Mouse (Mus musculus): Measurements from ENCODE around the gene Mdga1.

DNA sequence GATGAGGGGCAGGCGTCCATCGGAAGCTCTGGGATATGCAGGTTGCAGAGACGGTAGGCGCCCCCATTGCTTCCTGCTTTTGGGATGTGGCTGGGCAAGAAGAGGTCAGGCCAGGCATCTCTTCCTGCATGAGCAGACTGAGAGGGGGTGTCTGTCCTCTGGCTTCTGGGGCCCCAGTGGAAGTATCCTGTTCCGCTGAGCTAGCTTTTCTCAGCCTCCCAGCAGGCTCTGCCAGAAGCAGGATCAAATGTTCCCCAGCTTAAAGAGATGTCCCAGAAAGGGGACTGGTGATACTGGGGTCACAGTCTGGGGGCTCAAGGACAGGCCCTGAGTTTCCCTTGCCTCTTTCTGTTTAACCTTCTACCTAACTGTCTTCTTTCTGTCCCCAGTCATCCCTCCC is 74.3 kb downstream of the Mdga1 start:
- TF ChIP-seq CTCF (IDR thresholded peaks at IDR 0.05; ENCODE audit: extremely low read depth, insufficient read depth, low read length) (no peak), POLR2A (IDR thresholded peaks at IDR 0.05; ENCODE audit: extremely low read depth, insufficient read depth, low read length) (no peak)

Data from cortical plate, adult 2 months (tissue).